Mouse (Mus musculus) telencephalon, adult 2 months (tissue): Measurements from ENCODE around the gene Gm5617.
"Not testable (repeated sequence)": the region's sequence is repeated elsewhere in the genome, so short reads cannot be mapped to it uniquely, and the experiment has no call there.

ENCODE experiments used
- DNase-seq: peaks from one replicate; pipeline ENCODE4 v3.0.0-alpha.2; 2011; ENCODE audit warnings: low read depth, low spot score

Gene Gm5617

DNA sequence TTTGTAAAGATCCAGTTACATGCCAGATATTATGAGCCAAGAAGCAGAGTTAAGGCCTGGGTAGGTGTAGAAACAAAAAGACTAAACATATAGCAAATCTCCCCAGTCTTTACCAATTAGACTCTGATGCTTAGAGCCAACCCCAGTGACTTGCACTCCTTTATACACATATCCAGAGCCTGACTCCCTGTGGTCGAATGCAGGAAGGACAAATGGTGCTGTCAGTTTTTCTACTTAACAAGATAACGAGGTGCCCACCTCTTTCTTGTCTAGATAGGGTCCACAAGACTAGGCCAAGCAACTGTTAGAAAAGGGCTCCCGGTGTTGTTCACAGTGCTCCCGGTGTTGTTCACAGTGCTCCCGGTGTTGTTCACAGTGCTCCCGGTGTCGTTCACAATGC lies 6.0 kb downstream of the Gm5617 start:
- DNase-seq: no peak

DNA sequence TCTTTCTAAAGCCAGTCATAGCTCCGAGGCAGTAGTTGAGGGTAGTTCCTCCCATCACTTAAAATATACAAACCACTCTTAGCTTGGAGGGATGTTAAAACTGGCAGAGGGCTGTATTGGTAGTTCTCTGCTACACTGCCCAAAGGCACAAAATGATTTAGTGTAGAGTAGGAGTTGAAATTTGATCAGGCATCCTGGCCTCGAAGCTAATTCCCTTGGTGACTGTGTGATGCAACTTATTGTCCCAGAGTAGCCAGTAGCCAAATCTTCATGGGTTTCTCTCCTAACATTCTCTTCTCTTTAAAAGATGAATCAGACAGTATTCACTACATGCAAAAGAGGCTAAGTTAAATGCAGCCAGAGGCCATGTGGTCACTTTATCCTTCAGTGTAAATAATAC lies 7.8 kb downstream of the Gm5617 start:
- no peak for DNase-seq

DNA sequence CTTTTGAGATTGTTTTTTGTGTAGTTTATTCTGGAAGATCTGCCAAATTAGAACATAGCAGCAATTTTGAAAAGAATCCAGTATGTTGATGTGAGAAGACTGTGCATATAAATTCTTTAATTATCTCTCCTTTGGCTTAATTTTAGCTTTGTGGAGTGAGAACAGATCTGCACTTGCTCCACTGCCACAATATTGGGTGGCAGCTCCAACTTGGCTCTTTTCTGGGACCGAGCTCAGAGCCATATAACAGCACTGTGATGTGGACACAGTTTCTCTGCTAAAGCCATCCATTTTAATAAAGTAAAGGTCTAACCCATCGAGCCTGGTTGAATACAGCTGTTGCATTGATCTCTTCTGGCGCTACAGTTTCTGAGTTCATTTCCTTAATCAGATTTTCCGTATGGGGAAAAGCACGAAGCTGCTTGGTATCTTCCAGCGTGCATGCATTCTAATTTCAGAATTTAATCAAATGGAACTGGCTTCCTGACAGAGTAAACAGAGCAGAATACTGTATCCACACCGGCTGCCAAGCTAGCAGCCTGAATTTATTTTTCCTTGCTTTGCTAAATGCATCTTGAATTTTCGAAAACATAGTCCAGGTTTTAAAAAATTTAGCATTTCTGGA lies 9.6 kb downstream of the Gm5617 start:
- peak; percentile 43 for DNase-seq

DNA sequence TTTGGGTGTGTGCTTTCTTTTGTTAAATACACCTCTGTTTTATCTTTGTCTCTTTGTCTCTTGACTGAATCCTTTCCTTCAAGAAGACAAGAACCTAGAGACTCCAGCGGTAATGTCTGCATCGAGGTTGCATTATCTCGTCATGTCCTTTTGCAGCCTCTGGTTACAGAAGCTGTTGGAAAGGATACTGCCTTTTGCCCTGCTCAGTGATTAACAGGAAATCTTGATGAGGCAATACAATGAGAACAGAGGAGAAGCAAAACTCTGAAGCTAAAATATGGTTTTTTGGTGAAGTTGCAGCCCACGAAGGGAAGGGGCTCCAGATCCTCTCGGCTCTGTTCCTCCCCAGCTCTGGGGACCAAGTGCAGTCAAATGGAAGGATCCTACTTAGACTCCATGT lies 14.9 kb downstream of the Gm5617 start:
- no peak for DNase-seq

- DNase-seq: no peak
Measured at GRCm38 (mm10) chr9:48515332-48515731, 20.1 kb downstream of the Gm5617 start.

DNA sequence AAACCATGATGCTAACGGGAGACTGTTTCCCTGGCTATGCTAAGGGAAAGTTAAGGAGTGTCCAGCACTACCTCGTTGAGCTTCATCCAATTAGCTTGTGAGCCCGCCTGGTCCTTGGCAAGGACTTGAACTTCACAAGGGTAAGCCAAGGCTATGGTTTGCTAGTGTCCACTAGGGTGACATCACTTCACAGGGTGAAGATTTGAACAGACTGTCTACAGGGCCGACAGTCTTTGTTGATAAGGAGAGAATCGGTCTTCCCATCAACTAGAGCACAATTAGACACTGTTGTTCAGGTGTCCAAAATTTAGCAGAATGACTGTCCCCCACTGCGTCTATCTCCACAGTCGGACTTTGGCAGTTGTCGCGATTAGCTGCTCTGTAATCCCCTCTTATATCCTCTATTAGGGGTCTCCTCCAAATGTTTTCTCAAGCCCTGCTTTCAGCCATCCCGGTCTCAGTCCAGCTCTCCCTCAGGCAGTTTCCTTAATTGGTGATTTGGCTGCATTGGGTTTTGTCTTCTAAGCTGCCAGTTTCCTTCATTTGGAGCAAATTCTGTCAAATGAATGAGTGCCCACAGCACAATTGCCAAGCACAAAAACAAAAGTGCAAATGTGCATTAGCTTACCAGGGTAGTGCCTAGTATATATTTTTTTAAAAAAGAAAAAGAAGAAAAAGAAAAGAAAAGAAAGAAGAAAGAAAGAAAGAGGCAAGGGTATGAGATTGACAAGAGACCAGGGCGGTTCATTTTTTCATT lies 21.6 kb downstream of the Gm5617 start:
- no peak for DNase-seq

GRCm38 (mm10) chr9:48517372-48518130 lies 22.3 kb downstream of the Gm5617 start:
- no peak for DNase-seq

- DNase-seq: not testable (repeated sequence)
Measured at GRCm38 (mm10) chr9:48520405-48520804, 25.2 kb downstream of the Gm5617 start.

GRCm38 (mm10) chr9:48525566-48525965 lies 30.3 kb downstream of the Gm5617 start:
- no peak for DNase-seq

- no peak for DNase-seq
Measured at GRCm38 (mm10) chr9:48526520-48526919, 31.3 kb downstream of the Gm5617 start.

- DNase-seq: peak; percentile 53
Measured at GRCm38 (mm10) chr9:48531294-48531693, 36.1 kb downstream of the Gm5617 start.

- no peak for DNase-seq
Measured at GRCm38 (mm10) chr9:48532203-48532602, 37.0 kb downstream of the Gm5617 start.

- no peak for DNase-seq
Measured at GRCm38 (mm10) chr9:48532730-48533129, 37.5 kb downstream of the Gm5617 start.

- DNase-seq: no peak
Measured at GRCm38 (mm10) chr9:48536414-48536813, 41.2 kb downstream of the Gm5617 start.

GRCm38 (mm10) chr9:48537616-48538015 lies 42.4 kb downstream of the Gm5617 start:
- not testable (repeated sequence) for DNase-seq

- DNase-seq: no peak
Measured at GRCm38 (mm10) chr9:48538044-48538645, 42.9 kb downstream of the Gm5617 start.

DNA sequence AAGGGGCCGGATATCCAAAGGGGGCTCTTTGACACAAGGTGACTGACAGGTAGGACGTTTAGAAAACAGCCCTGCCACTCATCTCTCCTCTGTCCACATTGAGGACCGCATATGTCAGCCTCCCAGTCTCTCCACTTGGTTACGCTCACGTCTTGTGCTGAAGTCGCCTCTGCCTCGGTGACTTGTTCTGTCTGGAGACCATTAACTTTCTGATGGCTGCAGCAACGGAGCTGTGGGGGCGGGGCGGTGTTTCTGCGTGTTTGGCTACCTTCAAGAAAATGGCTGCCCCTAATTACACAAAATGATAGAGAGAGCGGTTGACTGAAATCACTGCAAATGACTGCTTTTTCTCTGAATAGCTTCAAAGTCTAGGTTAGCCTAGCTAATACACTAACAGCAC lies 43.4 kb downstream of the Gm5617 start:
- no peak for DNase-seq
